Mouse (Mus musculus): Measurements from ENCODE around the gene Prkx. TPM values are rescaled to one million over a fixed set of nuclear protein-coding genes. Genes with fewer than 3 reads are reported as not detected.

Prkx gene
- 21.8 and 22.3 TPM in 2 replicates for polyA plus RNA-seq (2015; fragmentation: Nextera tagmentation; extraction: Ambion mirVana)

GRCm38 (mm10) chrX:77796238-77796835 is at the start of gene Prkx:
Gene Prkx, minus strand, starts transcription at chrX:77796278.
- Histone ChIP-seq H3K4me1 (peaks cover 17% of the 10 kb centered on the region), H3K27ac (replicated peaks) (peak within 1 kb of the TSS; percentile 83), H3K4me2 (peak within 1 kb of the TSS; percentile 68), H3K36me3 (no peaks in the 10 kb centered on the region), H3K4me3 (replicated peaks) (peak within 1 kb of the TSS; percentile 60), H3K9ac (replicated peaks) (peak within 1 kb of the TSS; percentile 61), H3K9me3 (replicated peaks) (no peaks in the 10 kb centered on the region), H3K27me3 (replicated peaks) (no peaks in the 10 kb centered on the region)
- ATAC-seq (ENCODE audit: low FRiP score): peak; percentile 86
- WGBS: 24% methylated on average over 15 of the region's 19 CpGs

- H3K4me3 ChIP-seq (replicated peaks): no peak overlapping the region
- 57% methylated on average over 6 of the region's 6 CpGs for WGBS
- H3K36me3 ChIP-seq: no peaks in the 10 kb centered on the region
- no peaks in the 10 kb centered on the region for H3K9me3 ChIP-seq (replicated peaks)
- H3K4me2 ChIP-seq: no peak overlapping the region
- ATAC-seq (ENCODE audit: low FRiP score): no peak
- H3K4me1 ChIP-seq: no peaks in the 10 kb centered on the region
- no peak overlapping the region for H3K9ac ChIP-seq (replicated peaks)
- H3K27ac ChIP-seq (replicated peaks): no peak overlapping the region
- H3K27me3 ChIP-seq (replicated peaks): no peaks in the 10 kb centered on the region
These were observed 16.0 kb upstream of the Prkx start for GRCm38 (mm10) chrX:77812031-77812430.

- Histone ChIP-seq H3K27ac (replicated peaks) (peak overlapping the region; percentile 81), H3K36me3 (no peaks in the 10 kb centered on the region), H3K4me2 (peak overlapping the region; percentile 49), H3K4me3 (replicated peaks) (peak overlapping the region; percentile 44), H3K4me1 (no peaks in the 10 kb centered on the region), H3K9me3 (replicated peaks) (no peaks in the 10 kb centered on the region), H3K9ac (replicated peaks) (peak overlapping the region; percentile 26; the same call in 1 of the 2 replicates), H3K27me3 (replicated peaks) (no peaks in the 10 kb centered on the region)
- 24% methylated on average over 17 of the region's 17 CpGs for WGBS
- peak; percentile 91 for ATAC-seq (ENCODE audit: low FRiP score)
These were observed 14.6 kb upstream of the Prkx start for GRCm38 (mm10) chrX:77810608-77811206.

GRCm38 (mm10) chrX:77808602-77809001 is 12.5 kb upstream of the Prkx start:
- no peaks in the 10 kb centered on the region for H3K27me3 ChIP-seq (replicated peaks)
- H3K36me3 ChIP-seq: no peaks in the 10 kb centered on the region
- H3K9me3 ChIP-seq (replicated peaks): no peaks in the 10 kb centered on the region
- H3K4me1 ChIP-seq: no peaks in the 10 kb centered on the region
- no peak overlapping the region for H3K27ac ChIP-seq (replicated peaks)
- H3K4me2 ChIP-seq: no peak overlapping the region
- H3K9ac ChIP-seq (replicated peaks): no peak overlapping the region
- no peak for ATAC-seq (ENCODE audit: low FRiP score)
- 28% methylated on average over 2 of the region's 2 CpGs for whole genome bisulfite sequencing
- H3K4me3 ChIP-seq (replicated peaks): no peak overlapping the region

GRCm38 (mm10) chrX:77802293-77802692 is 6.2 kb upstream of the Prkx start:
- Histone ChIP-seq H3K9me3 (replicated peaks) (no peaks in the 10 kb centered on the region), H3K27ac (replicated peaks) (no peak overlapping the region), H3K4me2 (no peak overlapping the region), H3K36me3 (no peaks in the 10 kb centered on the region), H3K4me3 (replicated peaks) (no peak overlapping the region), H3K9ac (replicated peaks) (no peak overlapping the region), H3K4me1 (no peaks in the 10 kb centered on the region), H3K27me3 (replicated peaks) (no peaks in the 10 kb centered on the region)
- 76% methylated on average over 2 of the region's 2 CpGs for WGBS
- no peak for ATAC-seq (ENCODE audit: low FRiP score)

GRCm38 (mm10) chrX:77801543-77801942 is 5.5 kb upstream of the Prkx start:
- no peak for ATAC-seq (ENCODE audit: low FRiP score)
- H3K9ac ChIP-seq (replicated peaks): no peak overlapping the region
- no peaks in the 10 kb centered on the region for H3K9me3 ChIP-seq (replicated peaks)
- H3K4me1 ChIP-seq: 0 out of 2 replicates have a peak, but pooled peaks cover 3% of the 10 kb centered on the region
- no peak overlapping the region for H3K27ac ChIP-seq (replicated peaks)
- H3K36me3 ChIP-seq: no peaks in the 10 kb centered on the region
- WGBS: 72% methylated on average over 1 of the region's 1 CpGs
- no peak overlapping the region for H3K4me2 ChIP-seq
- H3K27me3 ChIP-seq (replicated peaks): no peaks in the 10 kb centered on the region
- no peak overlapping the region for H3K4me3 ChIP-seq (replicated peaks)

- no peak for ATAC-seq (ENCODE audit: low FRiP score)
- no peaks in the 10 kb centered on the region for H3K36me3 ChIP-seq
- WGBS: 84% methylated on average over 3 of the region's 3 CpGs
- no peaks in the 10 kb centered on the region for H3K9me3 ChIP-seq (replicated peaks)
- no peaks in the 10 kb centered on the region for H3K27me3 ChIP-seq (replicated peaks)
- H3K4me2 ChIP-seq: no peak overlapping the region
- H3K27ac ChIP-seq (replicated peaks): no peak overlapping the region
- H3K4me1 ChIP-seq: 0 out of 2 replicates have a peak, but pooled peaks cover 4% of the 10 kb centered on the region
- no peak overlapping the region for H3K9ac ChIP-seq (replicated peaks)
- no peak overlapping the region for H3K4me3 ChIP-seq (replicated peaks)
These were observed 3.5 kb upstream of the Prkx start for GRCm38 (mm10) chrX:77799554-77799953.

- Histone ChIP-seq H3K4me3 (replicated peaks) (no peak overlapping the region), H3K27me3 (replicated peaks) (no peaks in the 10 kb centered on the region), H3K27ac (replicated peaks) (no peak overlapping the region), H3K4me1 (peaks cover 17% of the 10 kb centered on the region), H3K9ac (replicated peaks) (no peak overlapping the region), H3K9me3 (replicated peaks) (no peaks in the 10 kb centered on the region), H3K4me2 (no peak overlapping the region), H3K36me3 (no peaks in the 10 kb centered on the region)
- no peak for ATAC-seq (ENCODE audit: low FRiP score)
These were observed 1.7 kb upstream of the Prkx start for GRCm38 (mm10) chrX:77797801-77798200.

- Histone ChIP-seq H3K27ac (replicated peaks) (no peak overlapping the region), H3K9ac (replicated peaks) (no peak overlapping the region), H3K9me3 (replicated peaks) (no peaks in the 10 kb centered on the region), H3K27me3 (replicated peaks) (no peaks in the 10 kb centered on the region), H3K4me2 (peak overlapping the region; percentile 68), H3K4me3 (replicated peaks) (peak overlapping the region; percentile 60), H3K4me1 (peaks cover 17% of the 10 kb centered on the region), H3K36me3 (no peaks in the 10 kb centered on the region)
- 76% methylated on average over 1 of the region's 1 CpGs for whole genome bisulfite sequencing
- ATAC-seq (ENCODE audit: low FRiP score): no peak
These were observed 838 bp upstream of the Prkx start for GRCm38 (mm10) chrX:77796916-77797315.

- WGBS: 20% methylated on average over 25 of the region's 30 CpGs
- peak overlapping the region; percentile 83 for H3K27ac ChIP-seq (replicated peaks)
- H3K36me3 ChIP-seq: no peaks in the 10 kb centered on the region
- H3K9me3 ChIP-seq (replicated peaks): no peaks in the 10 kb centered on the region
- H3K27me3 ChIP-seq (replicated peaks): no peaks in the 10 kb centered on the region
- H3K4me3 ChIP-seq (replicated peaks): peak overlapping the region; percentile 60
- peak overlapping the region; percentile 68 for H3K4me2 ChIP-seq
- H3K4me1 ChIP-seq: peaks cover 17% of the 10 kb centered on the region
- H3K9ac ChIP-seq (replicated peaks): peak overlapping the region; percentile 61
- peak; percentile 98 for ATAC-seq (ENCODE audit: low FRiP score)
These were observed 262 bp downstream of the Prkx start for GRCm38 (mm10) chrX:77795858-77796174.

GRCm38 (mm10) chrX:77794962-77795857 is 868 bp downstream of the Prkx start:
- H3K27me3 ChIP-seq (replicated peaks): no peaks in the 10 kb centered on the region
- peak overlapping the region; percentile 83 for H3K27ac ChIP-seq (replicated peaks)
- peak overlapping the region; percentile 68 for H3K4me2 ChIP-seq
- peak overlapping the region; percentile 61 for H3K9ac ChIP-seq (replicated peaks)
- no peaks in the 10 kb centered on the region for H3K9me3 ChIP-seq (replicated peaks)
- peak overlapping the region; percentile 60 for H3K4me3 ChIP-seq (replicated peaks)
- peak; percentile 86 for ATAC-seq (ENCODE audit: low FRiP score)
- H3K4me1 ChIP-seq: peaks cover 17% of the 10 kb centered on the region
- 20% methylated on average over 61 of the region's 61 CpGs for WGBS
- H3K36me3 ChIP-seq: no peaks in the 10 kb centered on the region

All from neural tube, embryonic 15.5 days (tissue).